ENCODE assay signal across 26 mouse cellular contexts in genomic region chr11:67932156-67932555, GRCm38 (mm10). TPM values are rescaled to one million over a fixed set of nuclear protein-coding genes. Genes with fewer than 3 reads are reported as not detected.
"Had no signal": no experiment of that assay in that cellular context is flagged by ENCODE, and none has a peak within 500 bp of the region (broad histone marks: within the 10 kb centered on the region; RNA-seq: fewer than 3 reads in every experiment).

No protein-coding gene starts in this region.

- DNase-seq: gastrocnemius, postnatal 14 days; gastrocnemius, postnatal 36 days; heart, adult 18-20 months; heart, postnatal 14 days; heart, postnatal 36 days; kidney, adult 18-20 months; kidney, adult 8-10 months; kidney, postnatal 10 days; kidney, postnatal 4 days; liver; liver, embryonic 13.5 days had no signal

- H3K36me3 ChIP-seq: heart, embryonic 13.5 days; heart, embryonic 15.5 days; hindbrain, embryonic 13.5 days; hindbrain, embryonic 15.5 days; intestine, embryonic 15.5 days; limb, embryonic 10.5 days; limb, embryonic 12.5 days; liver, embryonic 13.5 days; liver, embryonic 15.5 days had no signal

- H3K4me3 ChIP-seq: heart, embryonic 13.5 days; heart, embryonic 15.5 days; hindbrain, embryonic 13.5 days; hindbrain, embryonic 15.5 days; intestine, embryonic 15.5 days; layer of hippocampus, adult 2 months; left cerebral cortex, adult 2 months; limb, embryonic 10.5 days; limb, embryonic 12.5 days; liver, embryonic 13.5 days; liver, embryonic 15.5 days had no signal

- H3K27me3 ChIP-seq: heart, embryonic 13.5 days; heart, embryonic 15.5 days; hindbrain, embryonic 13.5 days; hindbrain, embryonic 15.5 days; intestine, embryonic 15.5 days; limb, embryonic 12.5 days; liver, embryonic 13.5 days; liver, embryonic 15.5 days had no signal

- ATAC-seq: inflammation-experienced regulatory T-cells, adult 6 months; intestine, embryonic 15.5 days; intestine, postnatal 0 days had no signal

- H3K9ac ChIP-seq: heart, embryonic 13.5 days; heart, embryonic 15.5 days; hindbrain, embryonic 13.5 days; hindbrain, embryonic 15.5 days; intestine, embryonic 15.5 days; limb, embryonic 12.5 days; liver, embryonic 13.5 days; liver, embryonic 15.5 days had no signal

- H3K27ac ChIP-seq: heart, embryonic 13.5 days; heart, embryonic 15.5 days; hindbrain, embryonic 13.5 days; hindbrain, embryonic 15.5 days; intestine, embryonic 15.5 days; layer of hippocampus, adult 2 months; left cerebral cortex, adult 2 months; limb, embryonic 10.5 days; limb, embryonic 12.5 days; liver, embryonic 13.5 days; liver, embryonic 15.5 days had no signal

- H3K4me1 ChIP-seq: heart, embryonic 13.5 days; heart, embryonic 15.5 days; hindbrain, embryonic 13.5 days; hindbrain, embryonic 15.5 days; intestine, embryonic 15.5 days; limb, embryonic 10.5 days; limb, embryonic 12.5 days; liver, embryonic 13.5 days; liver, embryonic 15.5 days had no signal

- H3K4me2 ChIP-seq: heart, embryonic 11.5 days; heart, embryonic 13.5 days; heart, embryonic 15.5 days; hindbrain, embryonic 13.5 days; hindbrain, embryonic 15.5 days; intestine, embryonic 15.5 days; limb, embryonic 12.5 days; liver, embryonic 11.5 days; liver, embryonic 13.5 days; liver, embryonic 15.5 days had no signal

- H3K9me3 ChIP-seq: heart, embryonic 13.5 days; heart, embryonic 15.5 days; hindbrain, embryonic 13.5 days; hindbrain, embryonic 15.5 days; intestine, embryonic 15.5 days; limb, embryonic 10.5 days; limb, embryonic 12.5 days; liver, embryonic 13.5 days; liver, embryonic 15.5 days had no signal

RNA-seq across cellular contexts. Expression of gene Usp43, which starts 10.2 kb away (rescaled TPM):
- total RNA-seq: hematopoietic stem cell, adult 5-6 weeks had no signal
- polyA plus RNA-seq: inflammation-experienced regulatory T-cells, adult 6 months; liver, embryonic 13.5 days; liver, embryonic 15.5 days had no signal

RNA-seq across cellular contexts. Expression of gene Cfap52, which starts 33.3 kb away (rescaled TPM):
- total RNA-seq: heart, postnatal 36 days; hematopoietic stem cell, adult 5-6 weeks had no signal
- polyA plus RNA-seq: inflammation-experienced regulatory T-cells, adult 6 months; liver, embryonic 11.5 days; liver, embryonic 13.5 days; liver, embryonic 15.5 days had no signal
